Comparison of ENCODE assay signal across 31 mouse cellular contexts in genomic region chr2:43669588-43669987, GRCm38 (mm10).
"Had no signal": no experiment of that assay in that cellular context is flagged by ENCODE, and none has a peak within 500 bp of the region (broad histone marks: within the 10 kb centered on the region; RNA-seq: fewer than 3 reads in every experiment).

No protein-coding gene starts in this region.

- H3K27ac ChIP-seq: heart, embryonic 10.5 days; heart, embryonic 13.5 days; heart, embryonic 15.5 days; hindbrain, embryonic 10.5 days; hindbrain, embryonic 12.5 days; hindbrain, embryonic 13.5 days; hindbrain, embryonic 14.5 days; hindbrain, embryonic 15.5 days; hindbrain, postnatal 0 days; intestine, embryonic 15.5 days; kidney, embryonic 15.5 days; kidney, postnatal 0 days; layer of hippocampus, adult 2 months; left cerebral cortex, adult 2 months had no signal

- H3K4me3 ChIP-seq: heart, embryonic 10.5 days; heart, embryonic 12.5 days; heart, embryonic 13.5 days; heart, embryonic 15.5 days; hindbrain, embryonic 10.5 days; hindbrain, embryonic 12.5 days; hindbrain, embryonic 13.5 days; hindbrain, embryonic 15.5 days; intestine, embryonic 15.5 days; kidney, embryonic 15.5 days; layer of hippocampus, adult 2 months; left cerebral cortex, adult 2 months had no signal

- H3K27me3 ChIP-seq: heart, embryonic 12.5 days; heart, embryonic 13.5 days; heart, embryonic 15.5 days; hindbrain, embryonic 12.5 days; hindbrain, embryonic 13.5 days; hindbrain, embryonic 15.5 days; intestine, embryonic 15.5 days; kidney, embryonic 15.5 days had no signal

- H3K4me1 ChIP-seq: heart, embryonic 10.5 days; heart, embryonic 12.5 days; heart, embryonic 13.5 days; heart, embryonic 15.5 days; hindbrain, embryonic 10.5 days; hindbrain, embryonic 12.5 days; hindbrain, embryonic 13.5 days; hindbrain, embryonic 15.5 days; intestine, embryonic 15.5 days; kidney, embryonic 15.5 days had no signal

- H3K36me3 ChIP-seq: heart, embryonic 10.5 days; heart, embryonic 12.5 days; heart, embryonic 13.5 days; heart, embryonic 15.5 days; hindbrain, embryonic 10.5 days; hindbrain, embryonic 12.5 days; hindbrain, embryonic 13.5 days; hindbrain, embryonic 15.5 days; intestine, embryonic 15.5 days; kidney, embryonic 15.5 days had no signal

- DNase-seq: heart, postnatal 10 days; heart, postnatal 36 days; heart, postnatal 4 days; kidney, adult 11 months; kidney, adult 18-20 months; kidney, adult 2 months; kidney, adult 8-10 months; kidney, adult 9 months; kidney, postnatal 10 days; kidney, postnatal 14 days; kidney, postnatal 25 days; kidney, postnatal 36 days; kidney, postnatal 4 days; layer of hippocampus, adult 9-11 months; layer of hippocampus, postnatal 36 days had no signal

- H3K4me2 ChIP-seq: heart, embryonic 11.5 days; heart, embryonic 12.5 days; heart, embryonic 13.5 days; heart, embryonic 15.5 days; hindbrain, embryonic 12.5 days; hindbrain, embryonic 13.5 days; hindbrain, embryonic 14.5 days; hindbrain, embryonic 15.5 days; intestine, embryonic 15.5 days; kidney, embryonic 15.5 days had no signal

- H3K9ac ChIP-seq: heart, embryonic 12.5 days; heart, embryonic 13.5 days; heart, embryonic 15.5 days; hindbrain, embryonic 12.5 days; hindbrain, embryonic 13.5 days; hindbrain, embryonic 14.5 days; hindbrain, embryonic 15.5 days; intestine, embryonic 15.5 days; kidney, embryonic 15.5 days had no signal

- H3K9me3 ChIP-seq: heart, embryonic 10.5 days; heart, embryonic 12.5 days; heart, embryonic 13.5 days; heart, embryonic 15.5 days; hindbrain, embryonic 10.5 days; hindbrain, embryonic 12.5 days; hindbrain, embryonic 13.5 days; hindbrain, embryonic 15.5 days; intestine, embryonic 15.5 days; kidney, embryonic 15.5 days had no signal
